Mouse (Mus musculus): ENCODE measurements at regions not wholly inside any gene's neighbourhood (a gene's known extent, or its start where the extent isn't known, plus 50 kb on each side); places are given as distances from the start of the nearest gene placed in this dataset.

DNA sequence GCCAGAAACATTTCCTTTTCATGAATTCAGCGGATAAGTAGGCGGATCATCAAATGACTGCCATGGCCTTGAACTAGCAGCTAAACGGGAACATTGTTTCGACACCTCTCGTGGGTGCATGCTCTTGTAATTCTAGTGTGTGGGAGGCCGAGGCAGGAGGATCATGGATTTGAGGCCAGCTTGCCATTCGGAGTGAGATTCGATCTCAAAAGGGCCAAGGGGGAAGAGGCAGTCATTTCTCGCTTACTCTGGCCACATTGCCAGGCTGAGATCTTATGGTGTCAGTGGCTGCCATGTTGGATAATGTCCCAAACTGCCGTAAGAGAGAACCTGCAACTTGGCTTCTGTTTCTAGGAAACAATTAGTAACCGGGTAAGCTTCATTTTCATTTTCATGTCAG, 327.7 kb downstream of the Med13l start:
- WGBS, result 92% methylated on average over 11 of the region's 11 CpGs
- Histone ChIP-seq H3K4me3 (no peak overlapping the region), H3K9ac (no peak overlapping the region), H3K27me3 (0 out of 2 replicates have a peak, but pooled peaks cover 3% of the 10 kb centered on the region), H3K4me1 (replicated peaks) (0 out of 2 replicates have a peak, but pooled peaks cover 4% of the 10 kb centered on the region), H3K4me2 (no peak overlapping the region), H3K9me3 (no peaks in the 10 kb centered on the region), H3K27ac (no peak overlapping the region), H3K36me3 (no peaks in the 10 kb centered on the region)
- no peak for ATAC-seq (ENCODE audit: low FRiP score)

DNA sequence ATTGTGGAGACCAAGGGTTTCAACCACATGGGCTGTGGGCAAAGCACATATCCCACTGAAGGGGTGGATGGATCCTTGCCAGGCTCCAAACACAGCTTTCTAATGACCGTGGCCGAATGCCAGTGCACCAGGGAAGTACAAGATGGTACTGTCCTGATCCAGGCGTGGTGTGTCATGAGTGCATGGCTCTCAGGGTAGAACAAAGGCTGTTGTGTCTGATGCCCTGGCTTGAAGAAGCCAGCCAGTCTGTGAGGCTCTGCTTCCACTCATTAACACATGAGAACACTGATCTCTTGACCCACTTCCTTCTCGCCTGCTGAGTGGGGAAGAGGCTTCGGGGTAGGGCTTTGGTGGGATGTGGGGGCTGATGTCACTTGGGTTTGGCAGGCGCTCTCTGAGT, 330.7 kb downstream of the Med13l start:
- Histone ChIP-seq H3K27me3 (0 out of 2 replicates have a peak, but pooled peaks cover 3% of the 10 kb centered on the region), H3K4me1 (replicated peaks) (0 out of 2 replicates have a peak, but pooled peaks cover 4% of the 10 kb centered on the region), H3K9ac (no peak overlapping the region), H3K36me3 (no peaks in the 10 kb centered on the region), H3K27ac (no peak overlapping the region), H3K4me2 (no peak overlapping the region), H3K9me3 (no peaks in the 10 kb centered on the region), H3K4me3 (no peak overlapping the region)
- 61% methylated on average over 6 of the region's 6 CpGs for WGBS
- peak; percentile 88 for ATAC-seq (ENCODE audit: low FRiP score)

DNA sequence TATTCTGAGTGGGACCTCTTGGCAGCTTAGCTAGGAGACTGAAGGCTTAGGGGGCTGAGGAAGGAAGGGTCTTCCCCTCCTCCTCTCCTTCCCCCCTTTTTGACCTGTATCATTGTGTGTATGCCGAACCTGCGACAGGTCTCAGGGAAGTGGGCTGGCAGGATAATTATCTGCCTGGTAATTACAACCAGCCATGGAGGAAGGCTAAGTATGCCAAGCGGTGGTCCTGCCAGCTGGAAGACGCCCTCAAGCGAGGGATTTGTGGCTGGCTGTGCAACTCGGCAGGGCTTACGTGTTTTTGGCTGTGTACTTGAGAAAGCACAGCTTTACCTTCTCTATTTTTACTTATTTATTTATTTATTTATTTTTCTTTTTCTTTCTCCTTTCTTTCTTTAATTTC, 347.7 kb downstream of the Med13l start:
- H3K36me3 ChIP-seq, result no peaks in the 10 kb centered on the region
- H3K9me3 ChIP-seq, result peaks cover 6% of the 10 kb centered on the region; the same call in 1 of the 2 replicates
- ATAC-seq (ENCODE audit: low FRiP score), result no peak
- no peak overlapping the region for H3K4me3 ChIP-seq
- WGBS, result 70% methylated on average over 7 of the region's 7 CpGs
- no peak overlapping the region for H3K4me2 ChIP-seq
- no peak overlapping the region for H3K9ac ChIP-seq
- H3K27me3 ChIP-seq, result 0 out of 2 replicates have a peak, but pooled peaks cover 3% of the 10 kb centered on the region
- no peaks in the 10 kb centered on the region for H3K4me1 ChIP-seq (replicated peaks)
- H3K27ac ChIP-seq, result no peak overlapping the region

DNA sequence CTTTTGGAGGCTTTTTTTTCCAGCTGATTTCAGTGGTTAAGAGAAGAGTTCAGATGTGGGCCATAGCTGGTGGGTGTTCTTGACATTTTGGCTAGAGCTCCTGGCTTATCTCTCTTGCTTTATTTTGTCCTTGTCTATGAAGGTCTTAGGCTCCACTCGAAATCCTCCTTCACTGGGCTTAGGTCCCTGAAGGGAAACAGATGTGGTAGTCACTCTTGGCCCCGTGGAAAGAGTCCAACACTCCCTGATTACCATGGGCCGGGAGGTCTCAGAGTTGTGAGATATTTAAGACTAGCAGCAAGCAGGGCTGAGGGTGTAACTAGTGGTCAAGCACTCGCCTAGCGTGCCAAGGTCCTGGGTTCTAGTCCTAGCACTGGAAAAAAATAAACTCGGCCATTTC, 349.3 kb downstream of the Med13l start:
- Histone ChIP-seq H3K4me3 (no peak overlapping the region), H3K36me3 (no peaks in the 10 kb centered on the region), H3K9ac (no peak overlapping the region), H3K4me2 (no peak overlapping the region), H3K9me3 (no peaks in the 10 kb centered on the region), H3K27ac (no peak overlapping the region), H3K27me3 (0 out of 2 replicates have a peak, but pooled peaks cover 3% of the 10 kb centered on the region), H3K4me1 (replicated peaks) (peaks cover 5% of the 10 kb centered on the region; the same call in 1 of the 2 replicates)
- 88% methylated on average over 6 of the region's 6 CpGs for WGBS
- ATAC-seq (ENCODE audit: low FRiP score), result no peak

DNA sequence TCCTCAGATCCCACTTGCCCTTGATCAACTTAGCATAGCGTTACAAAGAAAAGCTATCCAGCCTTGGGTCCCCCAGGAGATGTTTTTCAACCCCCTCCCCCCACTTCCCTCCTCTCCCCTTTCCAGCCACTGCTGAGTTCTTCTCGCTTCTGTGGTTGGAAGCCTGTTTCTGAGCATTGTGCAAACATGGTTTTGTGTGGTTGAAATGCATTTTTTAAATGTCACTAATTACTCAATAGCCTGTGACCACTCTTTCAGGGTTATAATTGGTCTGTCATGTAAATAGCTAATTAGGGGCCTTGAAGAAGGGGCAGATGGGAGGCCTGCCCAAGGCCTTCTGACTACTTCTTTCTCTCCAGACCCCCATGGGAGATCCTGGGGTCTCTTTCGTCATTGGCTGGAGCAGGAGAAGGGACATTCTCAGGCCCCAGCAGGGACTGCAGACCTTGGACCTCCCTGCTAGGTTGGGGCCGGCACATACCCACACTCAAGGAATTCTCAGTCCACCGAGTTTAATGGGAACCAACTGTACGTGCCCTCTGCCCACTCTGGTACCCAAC, 353.8 kb downstream of the Med13l start:
- WGBS, result 36% methylated on average over 6 of the region's 6 CpGs
- ATAC-seq (ENCODE audit: low FRiP score), result no peak

DNA sequence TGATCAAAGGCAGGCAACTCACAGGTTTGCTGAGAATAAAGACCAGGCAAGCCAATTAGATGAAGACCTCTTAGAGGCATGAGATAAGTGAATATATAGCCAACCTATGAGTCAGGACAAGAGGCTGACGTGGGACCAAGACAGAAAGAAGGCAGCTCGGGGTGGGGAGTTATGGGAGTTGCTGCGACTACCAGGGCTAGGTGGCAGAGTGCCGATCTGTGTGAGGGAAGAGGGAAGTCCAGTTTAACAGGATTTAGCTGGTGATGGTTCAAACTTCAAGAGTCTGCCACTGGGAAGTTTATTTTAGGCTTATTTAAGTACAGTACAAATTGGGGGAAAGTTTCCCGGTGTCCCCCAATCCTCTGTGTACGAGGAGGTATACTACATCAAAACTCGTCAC, 362.9 kb downstream of the Med13l start:
- Histone ChIP-seq H3K27me3 (peaks cover 19% of the 10 kb centered on the region), H3K4me2 (no peak overlapping the region), H3K4me1 (replicated peaks) (no peaks in the 10 kb centered on the region), H3K9ac (no peak overlapping the region), H3K4me3 (no peak overlapping the region), H3K36me3 (no peaks in the 10 kb centered on the region), H3K9me3 (no peaks in the 10 kb centered on the region), H3K27ac (no peak overlapping the region)
- 94% methylated on average over 7 of the region's 7 CpGs for WGBS
- ATAC-seq (ENCODE audit: low FRiP score), result no peak

More for the DNA sequence above, 353.8 kb downstream of the Med13l start:
- Histone ChIP-seq H3K4me1 (replicated peaks) (peaks cover 5% of the 10 kb centered on the region; the same call in 1 of the 2 replicates), H3K36me3 (no peaks in the 10 kb centered on the region), H3K27ac (no peak overlapping the region), H3K27me3 (0 out of 2 replicates have a peak, but pooled peaks cover 3% of the 10 kb centered on the region), H3K9ac (no peak overlapping the region), H3K9me3 (no peaks in the 10 kb centered on the region), H3K4me3 (no peak overlapping the region), H3K4me2 (no peak overlapping the region)

DNA sequence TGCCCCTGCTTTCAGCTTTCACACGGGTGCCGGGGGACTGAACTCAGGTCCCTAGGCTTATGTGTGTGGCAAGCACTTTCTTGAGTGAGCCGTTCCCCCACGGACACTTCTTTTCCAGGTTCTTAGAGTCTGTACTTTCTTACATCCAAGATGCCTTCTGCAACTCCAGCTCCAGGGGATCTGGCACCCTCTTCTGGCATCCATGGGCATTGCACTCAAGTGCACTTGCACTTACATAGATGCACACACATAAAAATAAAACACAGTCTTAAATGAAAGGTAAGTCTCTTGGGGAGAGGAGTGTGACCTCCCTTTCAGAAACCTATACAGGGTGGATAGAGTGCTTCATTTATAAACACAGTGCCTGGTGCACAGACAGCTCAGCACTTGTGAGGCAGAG, 368.6 kb downstream of the Med13l start:
- Histone ChIP-seq H3K36me3 (no peaks in the 10 kb centered on the region), H3K9me3 (no peaks in the 10 kb centered on the region), H3K4me1 (replicated peaks) (0 out of 2 replicates have a peak, but pooled peaks cover 11% of the 10 kb centered on the region), H3K27me3 (peaks cover 30% of the 10 kb centered on the region), H3K27ac (no peak overlapping the region), H3K4me3 (no peak overlapping the region), H3K9ac (no peak overlapping the region), H3K4me2 (no peak overlapping the region)
- WGBS, result 95% methylated on average over 4 of the region's 4 CpGs
- ATAC-seq (ENCODE audit: low FRiP score), result no peak

DNA sequence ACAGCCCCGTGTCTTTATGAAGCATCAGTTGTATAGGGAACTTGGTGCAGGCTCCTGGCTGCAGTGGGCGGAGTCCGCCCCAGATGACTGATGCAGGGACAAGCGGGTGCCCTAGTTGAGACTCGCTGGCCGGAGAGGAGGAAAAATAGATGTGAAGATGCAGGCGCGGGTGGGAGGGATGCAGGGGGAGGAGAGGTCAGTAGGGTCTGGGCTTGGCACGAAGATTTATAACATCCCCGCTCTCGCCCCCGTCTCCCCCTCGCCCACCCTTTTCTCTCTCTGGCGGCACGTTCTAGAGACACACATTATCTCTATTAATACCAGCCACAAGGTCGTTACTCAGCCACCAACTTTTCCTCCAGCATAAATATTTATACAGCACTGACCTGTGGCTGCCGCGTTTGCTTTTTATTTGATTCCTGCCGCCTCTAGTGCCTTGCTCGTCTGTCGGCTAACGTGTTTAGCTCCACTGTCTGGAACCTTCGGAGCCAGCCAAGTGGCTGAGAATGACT, 369.6 kb downstream of the Med13l start:
- WGBS, result 6% methylated on average over 23 of the region's 23 CpGs
- ATAC-seq (ENCODE audit: low FRiP score), result no peak
- Histone ChIP-seq H3K27ac (no peak overlapping the region), H3K27me3 (peaks cover 30% of the 10 kb centered on the region), H3K4me1 (replicated peaks) (0 out of 2 replicates have a peak, but pooled peaks cover 11% of the 10 kb centered on the region), H3K4me3 (peak overlapping the region; percentile 30), H3K4me2 (peak overlapping the region; percentile 58), H3K36me3 (no peaks in the 10 kb centered on the region), H3K9ac (0 out of 2 replicates have a peak overlapping the region, but pooled peaks have one; percentile 39), H3K9me3 (no peaks in the 10 kb centered on the region)

DNA sequence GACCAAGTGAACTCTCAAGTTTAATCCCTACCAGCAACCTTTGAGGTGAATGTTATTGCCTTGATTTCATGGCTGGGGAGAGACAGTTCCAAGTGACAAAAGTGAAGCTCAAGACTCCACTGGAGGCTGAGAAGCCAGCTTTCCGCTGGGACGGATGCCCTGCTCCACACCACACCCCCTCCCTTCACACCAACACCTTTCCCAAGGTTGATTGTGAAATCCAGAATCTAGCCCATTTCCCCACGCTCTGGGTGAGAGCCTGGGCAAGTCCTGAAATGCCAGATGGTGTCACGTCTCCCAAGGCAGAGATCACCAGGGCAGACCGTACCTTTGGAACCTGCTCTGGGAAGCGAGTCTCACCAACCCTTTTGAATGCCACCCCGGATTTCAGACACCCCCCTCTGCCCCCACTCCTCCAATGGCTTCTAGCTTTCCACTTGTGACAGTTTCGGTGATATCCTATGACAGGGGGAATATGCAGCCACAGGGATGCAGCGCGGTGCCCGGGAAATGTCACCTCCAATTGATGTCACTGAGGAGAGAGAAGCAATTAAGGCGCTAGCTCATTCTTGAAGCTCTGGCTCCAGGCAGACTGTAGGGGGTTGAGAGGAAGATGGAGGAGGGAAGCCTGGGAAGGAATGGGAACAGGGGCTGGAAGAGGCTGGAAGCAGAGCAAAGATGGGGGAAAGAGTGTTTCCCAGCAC, 379.0 kb downstream of the Med13l start:
- Histone ChIP-seq H3K27me3 (peaks cover 12% of the 10 kb centered on the region), H3K4me2 (no peak overlapping the region), H3K36me3 (no peaks in the 10 kb centered on the region), H3K4me1 (replicated peaks) (0 out of 2 replicates have a peak, but pooled peaks cover 5% of the 10 kb centered on the region), H3K27ac (no peak overlapping the region), H3K9ac (no peak overlapping the region), H3K9me3 (no peaks in the 10 kb centered on the region; the same call in 1 of the 2 replicates), H3K4me3 (no peak overlapping the region)
- 78% methylated on average over 12 of the region's 12 CpGs for WGBS
- ATAC-seq (ENCODE audit: low FRiP score), result no peak

DNA sequence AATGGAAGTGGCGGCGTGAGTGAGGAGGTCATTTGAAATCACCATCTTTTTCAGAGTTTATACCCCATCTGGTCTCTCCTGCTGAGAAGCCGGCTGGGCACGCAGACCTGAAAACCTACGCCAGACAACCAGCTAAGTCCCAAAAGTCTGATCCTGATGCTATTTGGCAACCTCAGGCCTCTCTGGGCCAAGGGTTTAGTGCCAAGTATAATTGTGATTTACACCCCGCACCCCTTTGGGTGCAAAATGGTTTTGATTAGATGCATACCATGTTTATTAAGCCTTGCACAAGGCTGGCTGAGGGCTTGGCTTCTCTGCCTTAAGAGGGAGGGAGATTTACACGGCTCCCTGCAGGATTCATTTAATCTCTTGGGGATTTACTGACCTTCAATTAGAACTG, 383.8 kb downstream of the Med13l start:
- H3K4me2 ChIP-seq, result no peak overlapping the region
- H3K9ac ChIP-seq, result no peak overlapping the region
- 38% methylated on average over 7 of the region's 7 CpGs for WGBS
- H3K4me1 ChIP-seq (replicated peaks), result peaks cover 20% of the 10 kb centered on the region
- no peaks in the 10 kb centered on the region; the same call in 1 of the 2 replicates for H3K9me3 ChIP-seq
- H3K36me3 ChIP-seq, result no peaks in the 10 kb centered on the region
- H3K27me3 ChIP-seq, result peaks cover 12% of the 10 kb centered on the region
- ATAC-seq (ENCODE audit: low FRiP score), result no peak
- H3K27ac ChIP-seq, result no peak overlapping the region
- H3K4me3 ChIP-seq, result no peak overlapping the region

DNA sequence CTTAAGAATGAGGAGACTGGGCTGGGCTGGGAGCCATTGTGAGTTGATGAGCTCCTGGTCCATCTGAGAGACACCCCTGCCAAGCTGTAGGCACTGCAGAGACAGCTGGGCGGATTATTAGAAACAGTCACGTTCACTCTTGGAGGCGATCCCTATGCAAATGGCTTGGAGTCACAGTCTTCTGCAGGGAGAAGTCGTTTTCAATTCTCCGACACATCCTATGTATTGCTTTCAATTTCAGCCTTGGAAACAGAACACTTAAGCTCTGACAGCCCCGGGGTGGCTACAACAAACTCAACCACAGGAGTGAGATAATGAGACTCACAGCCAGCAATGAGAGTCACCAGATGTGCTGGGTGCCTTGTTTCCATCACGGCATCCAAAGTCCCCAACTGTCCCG, 385.6 kb downstream of the Med13l start:
- Histone ChIP-seq H3K4me2 (no peak overlapping the region), H3K9ac (no peak overlapping the region), H3K36me3 (no peaks in the 10 kb centered on the region), H3K4me3 (no peak overlapping the region), H3K27ac (peak overlapping the region; percentile 50), H3K27me3 (peaks cover 12% of the 10 kb centered on the region), H3K4me1 (replicated peaks) (peaks cover 20% of the 10 kb centered on the region), H3K9me3 (no peaks in the 10 kb centered on the region; the same call in 1 of the 2 replicates)
- 27% methylated on average over 8 of the region's 8 CpGs for WGBS
- ATAC-seq (ENCODE audit: low FRiP score), result no peak

DNA sequence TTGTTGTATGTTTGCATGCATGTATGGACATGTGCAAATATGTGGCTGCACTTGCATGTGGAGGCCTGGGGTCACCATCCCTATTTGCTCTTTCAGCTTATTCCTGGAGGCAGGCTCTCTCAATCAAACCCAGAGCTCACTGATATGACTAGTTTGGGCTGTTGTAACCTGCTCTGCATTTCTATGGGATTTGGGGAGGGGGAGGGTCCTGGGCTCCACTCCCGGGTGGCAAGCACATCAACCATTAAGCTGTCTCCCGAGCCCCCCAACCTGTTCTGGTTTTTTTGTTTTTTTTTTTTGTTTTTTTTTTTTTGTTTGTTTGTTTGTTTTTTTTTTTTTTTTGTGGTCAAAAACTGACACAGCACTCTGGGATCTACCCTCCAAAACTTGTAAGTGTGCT, 386.5 kb downstream of the Med13l start:
- H3K27me3 ChIP-seq, result peaks cover 12% of the 10 kb centered on the region
- 14% methylated on average over 2 of the region's 2 CpGs for WGBS
- no peaks in the 10 kb centered on the region for H3K36me3 ChIP-seq
- no peak overlapping the region for H3K4me2 ChIP-seq
- peaks cover 20% of the 10 kb centered on the region for H3K4me1 ChIP-seq (replicated peaks)
- no peaks in the 10 kb centered on the region; the same call in 1 of the 2 replicates for H3K9me3 ChIP-seq
- H3K4me3 ChIP-seq, result no peak overlapping the region
- ATAC-seq (ENCODE audit: low FRiP score), result no peak
- H3K9ac ChIP-seq, result no peak overlapping the region
- no peak overlapping the region for H3K27ac ChIP-seq

Data from hindbrain, embryonic 13.5 days (tissue).